Mouse (Mus musculus) macrophage (primary cell): ENCODE data around the gene F12. TPM values are rescaled to one million over a fixed set of nuclear protein-coding genes. Genes with fewer than 3 reads are reported as not detected.

ENCODE experiments used
- H3K27ac ChIP-seq: fragments of 350-480 bp; formaldehyde crosslinking; 2 replicates; pipeline ENCODE4 v1.9.0; 2021
- H3K36me3 ChIP-seq: fragments of 350-480 bp; formaldehyde crosslinking; 2 replicates; pipeline ENCODE4 v1.9.0; 2021; ENCODE audit errors: inconsistent target
- H3K4me3 ChIP-seq: fragments of 350-480 bp; formaldehyde crosslinking; 2 replicates; pipeline ENCODE4 v1.9.0; 2021; ENCODE audit errors: inconsistent target
- H3K79me2 ChIP-seq: fragments of 350-480 bp; formaldehyde crosslinking; 2 replicates; pipeline ENCODE4 v1.9.0; 2021; ENCODE audit errors: inconsistent target
- WGBS: methylation state at CpG from one replicate; pipeline ENCODE4 v1.1.7; 2026; ENCODE audit warnings: inconsistent platforms; ENCODE audit not compliant: missing documents; 5-methylcytosine and 5-hydroxymethylcytosine counted together
- polyA plus RNA-seq: library from polyadenylated mRNA; stranded (reverse); fragments of 250-400 nt; gene quantifications from 3 replicates; pipeline ENCODE4 v1.2.4, GENCODE M21; 2018; ENCODE audit warnings: inconsistent platforms

Gene F12
- polyA plus RNA-seq, 1 experiment from 2014 or later, result not detected

DNA sequence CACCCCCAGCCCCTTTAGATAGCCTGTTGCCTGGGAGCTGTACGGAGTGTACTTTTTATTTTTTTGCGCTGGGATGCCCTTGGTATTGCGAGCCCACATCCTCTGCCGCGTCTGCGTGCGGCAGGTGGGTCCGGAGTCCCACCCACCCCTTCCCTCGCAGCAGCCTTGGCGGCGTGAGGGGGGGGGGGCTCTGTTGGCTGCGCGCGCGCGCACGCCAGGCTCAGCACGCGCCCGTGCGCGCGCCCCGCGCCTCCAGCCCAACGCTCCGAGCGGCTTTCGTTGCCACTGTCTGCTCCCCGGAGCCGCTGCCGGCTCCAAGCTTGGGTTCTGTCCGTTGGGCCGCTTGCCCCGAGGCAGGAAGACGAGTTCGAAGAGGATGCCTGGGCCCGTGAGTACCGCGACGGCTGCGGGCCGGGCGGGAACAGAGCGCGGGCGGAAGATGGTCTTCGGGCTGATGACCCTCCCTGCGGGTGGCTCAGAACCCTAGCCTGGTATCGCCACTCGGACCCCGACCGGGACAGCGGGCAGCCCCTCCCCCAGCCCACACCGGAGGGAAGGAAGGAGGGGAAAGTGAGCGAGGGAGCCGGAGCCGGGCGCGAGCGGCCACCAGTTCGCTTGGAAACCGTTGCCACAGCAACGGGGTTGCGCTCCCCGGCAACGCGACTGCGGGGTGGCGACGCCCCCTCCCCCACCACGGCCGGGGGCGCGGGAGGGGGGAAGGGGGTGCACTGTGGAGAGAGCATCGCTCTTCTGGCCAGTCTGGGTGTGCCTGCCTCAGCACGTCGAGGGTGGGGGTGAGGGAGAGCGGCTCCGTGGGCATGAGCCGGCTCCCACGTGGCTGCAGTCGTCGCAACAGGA, 37.7 kb upstream of the F12 start, which contains the start of gene Prr7:
Prr7 (plus strand) TSS at position 241 of the 858 bp plus-strand sequence.
- 3% methylated on average over 81 of the region's 84 CpGs for WGBS
- Histone ChIP-seq H3K4me3 (no peak within 1 kb of the TSS), H3K79me2 (no peaks in the 10 kb centered on the region), H3K27ac (no peak within 1 kb of the TSS), H3K36me3 (peaks cover 11% of the 10 kb centered on the region; the same call in 1 of the 2 replicates)

DNA sequence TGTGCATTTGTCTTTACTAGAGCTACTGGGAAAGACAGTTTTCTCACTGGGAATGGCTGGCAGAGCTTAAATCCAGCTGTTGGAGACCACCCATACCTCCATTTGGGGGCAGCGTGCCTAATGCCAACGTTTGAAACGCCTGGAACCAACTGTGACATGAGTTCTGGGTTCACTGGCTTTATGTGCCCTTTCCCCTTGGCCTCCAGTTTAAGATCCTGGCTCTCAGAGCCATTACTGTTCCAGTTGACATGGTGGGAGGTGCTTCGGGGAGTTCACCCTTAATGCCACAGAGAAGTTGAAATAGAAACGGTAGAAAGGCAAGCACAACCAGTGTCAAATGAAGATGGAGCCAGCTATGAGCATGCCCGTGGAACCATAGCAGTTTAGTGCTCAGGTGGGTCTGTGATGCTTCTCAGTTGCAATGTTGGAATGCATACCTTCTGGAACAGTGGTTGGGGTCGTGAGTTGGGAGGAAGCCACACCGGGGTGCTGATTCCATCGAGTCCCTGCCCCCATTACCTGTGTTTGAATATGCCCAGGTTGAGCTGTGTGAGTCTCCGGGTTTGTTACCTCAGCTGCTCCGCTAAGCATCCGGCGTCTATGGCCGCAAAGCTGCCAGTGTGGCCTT, 36.9 kb upstream of the F12 start:
- 33% methylated on average over 14 of the region's 14 CpGs for WGBS
- no peak overlapping the region for H3K27ac ChIP-seq
- peaks cover 19% of the 10 kb centered on the region; the same call in 1 of the 2 replicates for H3K36me3 ChIP-seq
- no peaks in the 10 kb centered on the region for H3K79me2 ChIP-seq
- H3K4me3 ChIP-seq, result no peak overlapping the region

DNA sequence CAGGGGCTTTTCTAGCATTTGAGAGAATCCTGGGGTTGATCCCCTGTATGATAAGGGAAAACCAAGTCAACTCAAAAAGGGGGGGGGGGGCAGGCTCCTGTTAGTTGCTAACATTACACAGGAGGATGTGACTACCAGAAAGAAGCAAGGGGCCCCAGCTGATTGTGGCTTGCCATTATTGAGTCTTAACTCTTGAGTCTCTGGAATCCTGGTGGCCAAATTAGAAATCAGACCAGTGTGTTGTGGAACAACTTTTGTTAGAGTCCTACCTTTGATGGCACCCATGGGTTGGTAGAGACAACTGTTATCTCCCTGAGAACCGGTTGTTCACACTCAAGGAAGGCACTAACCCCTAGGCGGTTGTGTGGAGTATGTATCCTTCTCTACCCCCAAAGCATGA, 36.4 kb upstream of the F12 start:
- Histone ChIP-seq H3K79me2 (no peaks in the 10 kb centered on the region), H3K36me3 (peaks cover 20% of the 10 kb centered on the region; the same call in 1 of the 2 replicates), H3K27ac (no peak overlapping the region), H3K4me3 (no peak overlapping the region)
- 96% methylated on average over 2 of the region's 2 CpGs for WGBS

DNA sequence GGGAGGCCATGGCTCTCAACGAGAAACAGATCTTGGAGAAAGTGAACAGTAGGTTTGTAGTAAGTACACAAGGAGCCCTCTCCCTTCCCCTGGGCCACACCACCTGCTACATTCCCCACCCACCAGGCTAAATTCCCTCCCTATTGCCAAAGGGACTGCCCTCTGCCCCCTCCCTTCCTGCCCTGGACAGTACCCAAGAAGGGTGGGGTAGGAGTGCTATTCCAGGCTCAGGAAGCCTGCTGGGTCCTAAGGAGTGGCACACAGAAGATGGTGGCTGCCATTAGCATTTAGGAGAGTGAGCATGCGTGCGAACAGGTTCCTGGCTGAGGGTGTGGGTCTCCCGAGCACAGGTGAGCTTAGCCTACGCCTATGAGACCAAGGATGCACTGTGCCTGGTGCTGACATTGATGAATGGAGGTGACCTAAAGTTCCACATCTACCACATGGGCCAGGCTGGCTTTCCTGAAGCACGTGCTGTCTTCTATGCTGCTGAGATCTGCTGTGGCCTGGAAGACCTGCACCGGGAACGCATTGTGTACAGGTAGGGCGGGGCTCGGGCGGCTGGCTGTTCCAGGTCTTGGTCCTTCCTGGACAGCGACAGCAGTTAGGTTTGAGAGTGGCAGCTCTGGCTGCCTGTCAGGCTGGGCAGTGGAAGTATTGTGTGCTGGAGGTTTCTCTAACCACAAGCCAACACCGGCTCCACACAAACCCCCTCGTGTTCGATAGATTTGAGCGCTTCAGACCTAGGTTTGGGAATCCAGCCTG, 25.4 kb upstream of the F12 start:
- peaks cover 39% of the 10 kb centered on the region; the same call in 1 of the 2 replicates for H3K36me3 ChIP-seq
- 95% methylated on average over 14 of the region's 16 CpGs for WGBS
- no peak overlapping the region for H3K27ac ChIP-seq
- H3K4me3 ChIP-seq, result no peak overlapping the region
- peaks cover 17% of the 10 kb centered on the region; the same call in 1 of the 2 replicates for H3K79me2 ChIP-seq

DNA sequence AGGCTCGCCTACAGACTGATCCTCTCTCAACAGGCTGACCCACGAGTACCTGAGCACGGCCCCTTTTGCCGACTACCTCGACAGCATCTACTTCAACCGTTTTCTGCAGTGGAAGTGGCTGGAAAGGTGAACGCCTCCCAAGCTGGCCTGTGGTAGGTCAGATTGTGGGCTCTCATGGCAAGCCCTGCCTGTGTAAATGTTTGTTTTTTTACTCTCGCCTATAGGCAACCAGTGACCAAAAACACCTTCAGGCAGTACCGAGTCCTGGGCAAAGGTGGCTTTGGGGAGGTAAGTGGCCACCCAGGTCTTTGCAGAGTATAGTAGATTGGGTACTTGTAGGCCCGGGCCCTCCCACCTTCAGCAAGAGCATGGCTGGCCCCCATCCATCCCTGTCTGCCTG, 24.7 kb upstream of the F12 start:
- peaks cover 39% of the 10 kb centered on the region; the same call in 1 of the 2 replicates for H3K36me3 ChIP-seq

DNA sequence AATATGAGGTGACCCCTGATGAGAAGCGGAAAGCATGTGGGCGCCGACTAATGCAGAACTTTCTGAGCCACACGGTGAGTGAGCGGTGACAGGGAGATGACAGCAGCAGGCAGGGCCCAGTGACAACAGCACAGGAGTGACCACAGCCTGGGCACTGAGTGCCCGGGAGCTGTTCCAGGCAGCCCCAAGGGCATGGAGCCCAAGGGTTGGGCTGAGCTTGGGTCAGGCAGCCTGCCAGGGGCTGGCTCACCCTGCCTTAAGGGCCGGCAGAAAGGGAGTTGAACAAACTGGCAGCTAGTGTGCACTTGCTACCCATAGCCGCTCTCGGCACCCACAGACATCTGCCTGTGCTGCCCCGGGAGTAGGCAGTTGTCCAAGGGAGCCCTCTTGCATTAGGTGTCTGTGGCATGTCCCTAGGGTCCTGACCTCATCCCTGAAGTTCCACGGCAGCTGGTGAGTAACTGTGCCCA, 24.0 kb upstream of the F12 start:
- no peak overlapping the region for H3K4me3 ChIP-seq
- H3K79me2 ChIP-seq, result peaks cover 32% of the 10 kb centered on the region; the same call in 1 of the 2 replicates
- H3K36me3 ChIP-seq, result peaks cover 39% of the 10 kb centered on the region; the same call in 1 of the 2 replicates
- WGBS, result 92% methylated on average over 11 of the region's 11 CpGs
- no peak overlapping the region for H3K27ac ChIP-seq

More for the DNA sequence above, 24.7 kb upstream of the F12 start:
- 95% methylated on average over 10 of the region's 10 CpGs for WGBS
- peaks cover 24% of the 10 kb centered on the region; the same call in 1 of the 2 replicates for H3K79me2 ChIP-seq
- no peak overlapping the region for H3K27ac ChIP-seq
- H3K4me3 ChIP-seq, result no peak overlapping the region

DNA sequence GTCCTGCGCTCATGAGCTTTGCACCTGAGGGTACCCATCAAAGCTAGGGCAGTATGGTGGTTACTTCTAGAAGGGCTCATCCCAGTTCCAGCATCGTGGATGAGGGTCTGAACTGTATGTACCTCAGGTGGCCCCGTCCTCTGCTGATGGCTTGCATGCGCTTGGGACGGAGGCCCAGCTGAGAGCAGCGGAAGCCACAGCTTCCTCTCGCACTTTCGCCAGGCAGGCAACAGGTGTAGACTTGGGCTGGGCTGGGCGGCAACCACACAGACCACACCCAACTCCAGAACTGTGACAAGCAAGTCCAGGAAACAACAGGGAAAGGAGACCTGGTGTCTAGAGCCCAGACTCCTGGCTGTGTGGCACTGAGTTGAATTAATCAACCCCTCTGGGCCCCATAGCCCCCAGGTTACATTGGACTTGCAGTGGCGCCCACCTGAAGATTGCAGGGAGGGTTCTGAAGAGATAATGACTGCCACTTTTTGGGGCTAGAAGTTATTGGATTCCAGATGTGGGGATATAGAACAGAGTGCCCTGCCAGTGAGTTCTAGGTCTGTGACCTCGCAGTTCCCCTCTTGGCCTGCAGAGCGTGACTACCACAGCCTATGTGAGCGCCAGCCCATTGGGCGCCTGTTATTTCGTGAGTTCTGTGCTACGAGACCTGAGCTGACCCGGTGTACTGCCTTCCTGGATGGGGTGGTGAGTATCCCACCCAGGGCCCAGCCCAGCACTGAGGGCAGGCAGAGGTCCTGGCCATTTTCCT, 23.3 kb upstream of the F12 start:
- Histone ChIP-seq H3K79me2 (peaks cover 32% of the 10 kb centered on the region; the same call in 1 of the 2 replicates), H3K4me3 (no peak overlapping the region), H3K27ac (no peak overlapping the region), H3K36me3 (peaks cover 39% of the 10 kb centered on the region; the same call in 1 of the 2 replicates)
- WGBS, result 79% methylated on average over 17 of the region's 17 CpGs

DNA sequence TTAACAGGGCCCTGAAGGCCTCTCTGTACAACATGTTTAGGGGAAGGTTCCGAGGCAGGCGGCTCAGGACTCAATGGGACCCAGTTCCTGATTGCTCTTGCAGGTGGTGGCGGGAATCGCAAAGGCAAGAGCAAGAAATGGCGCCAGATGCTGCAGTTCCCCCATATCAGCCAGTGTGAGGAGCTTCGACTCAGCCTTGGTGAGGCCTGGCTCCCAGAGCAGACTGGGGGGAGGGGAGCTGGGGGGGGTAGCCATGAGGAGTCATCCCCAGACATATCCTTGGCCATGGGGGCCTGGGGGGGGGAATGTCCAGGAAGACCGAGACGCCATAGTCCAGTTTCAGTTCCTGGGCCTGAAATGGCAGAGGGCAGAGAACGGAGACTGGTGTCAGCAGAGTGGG, 22.6 kb upstream of the F12 start:
- 74% methylated on average over 7 of the region's 9 CpGs for WGBS
- Histone ChIP-seq H3K27ac (no peak overlapping the region), H3K79me2 (peaks cover 32% of the 10 kb centered on the region; the same call in 1 of the 2 replicates), H3K4me3 (no peak overlapping the region), H3K36me3 (peaks cover 35% of the 10 kb centered on the region; the same call in 1 of the 2 replicates)

DNA sequence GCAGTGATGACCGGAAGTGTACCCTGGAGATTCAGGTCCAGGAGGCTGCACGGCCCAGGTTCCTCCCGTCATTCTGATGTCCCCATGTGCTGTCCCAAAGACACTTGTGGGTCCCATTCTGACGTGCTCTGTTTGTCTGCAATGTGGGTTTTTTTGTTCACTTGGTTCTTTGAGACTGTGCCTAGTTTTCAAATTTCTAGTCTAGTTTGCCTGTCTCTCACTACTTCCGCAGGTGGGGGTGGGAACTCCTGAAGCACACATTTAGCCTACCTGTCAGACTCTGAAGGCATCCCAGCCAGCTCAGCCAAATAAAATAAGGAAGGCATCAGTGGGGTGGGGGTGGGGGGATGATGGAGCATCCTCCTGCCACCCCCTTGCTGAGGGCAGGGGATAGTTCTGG, 21.5 kb upstream of the F12 start:
- no peak overlapping the region for H3K4me3 ChIP-seq
- WGBS, result 80% methylated on average over 5 of the region's 5 CpGs
- H3K27ac ChIP-seq, result no peak overlapping the region
- H3K36me3 ChIP-seq, result peaks cover 26% of the 10 kb centered on the region; the same call in 1 of the 2 replicates
- peaks cover 32% of the 10 kb centered on the region; the same call in 1 of the 2 replicates for H3K79me2 ChIP-seq

DNA sequence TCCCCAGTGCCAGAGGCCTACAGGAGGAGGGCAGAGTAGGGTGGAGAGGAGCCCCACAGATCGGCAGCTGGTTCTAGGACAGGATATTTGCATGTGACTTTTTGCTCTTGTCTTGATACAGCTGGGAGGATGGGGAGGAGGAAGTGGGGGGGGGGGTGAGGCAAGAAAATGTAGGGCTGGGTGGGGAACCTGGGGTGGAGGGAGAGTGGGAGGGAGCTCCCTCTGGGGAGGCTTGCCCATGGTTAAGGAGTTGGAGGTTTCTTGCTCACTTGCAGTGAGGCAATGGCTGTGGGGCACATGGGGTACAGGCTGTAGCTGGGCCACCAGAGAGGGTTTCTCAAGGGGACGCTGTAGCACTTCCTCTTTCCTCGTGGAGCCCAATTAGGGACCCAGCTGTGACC, 20.9 kb upstream of the F12 start:
- Histone ChIP-seq H3K4me3 (no peak overlapping the region), H3K79me2 (peaks cover 32% of the 10 kb centered on the region; the same call in 1 of the 2 replicates), H3K36me3 (peaks cover 20% of the 10 kb centered on the region; the same call in 1 of the 2 replicates), H3K27ac (no peak overlapping the region)
- WGBS, result 5% methylated on average over 3 of the region's 3 CpGs

DNA sequence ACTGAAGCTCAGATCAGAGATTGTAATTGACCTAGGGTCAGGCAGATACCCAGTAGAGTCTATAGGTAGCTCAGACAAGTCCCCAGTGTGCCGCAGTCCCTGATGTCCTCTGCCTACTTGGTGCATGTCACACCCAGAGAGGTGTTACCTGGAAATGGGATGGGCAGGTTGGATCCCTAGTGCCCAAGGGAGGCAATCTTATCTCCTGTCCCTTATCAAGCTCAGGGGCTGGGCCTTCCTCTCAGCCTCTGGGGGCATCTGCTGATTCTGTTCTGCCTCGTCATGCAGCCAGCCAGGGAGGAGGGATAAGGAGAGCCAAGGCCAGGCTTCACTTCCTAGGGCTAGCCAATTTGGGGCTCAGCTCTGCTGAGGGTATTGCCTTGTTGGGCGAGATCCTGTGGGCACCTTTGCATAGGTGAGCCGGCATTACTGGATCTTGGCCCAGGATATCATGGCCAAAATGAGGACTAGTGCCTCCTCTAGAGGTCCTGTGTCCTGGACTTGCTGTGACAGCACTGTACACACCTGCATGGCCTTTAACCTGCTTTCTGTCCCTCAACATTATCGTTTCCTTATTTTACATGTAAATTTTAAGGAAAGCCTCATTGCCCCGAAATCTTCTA, 20.0 kb upstream of the F12 start:
- no peak overlapping the region for H3K4me3 ChIP-seq
- peaks cover 10% of the 10 kb centered on the region; the same call in 1 of the 2 replicates for H3K36me3 ChIP-seq
- WGBS, result 75% methylated on average over 6 of the region's 6 CpGs
- peaks cover 32% of the 10 kb centered on the region; the same call in 1 of the 2 replicates for H3K79me2 ChIP-seq
- H3K27ac ChIP-seq, result no peak overlapping the region

DNA sequence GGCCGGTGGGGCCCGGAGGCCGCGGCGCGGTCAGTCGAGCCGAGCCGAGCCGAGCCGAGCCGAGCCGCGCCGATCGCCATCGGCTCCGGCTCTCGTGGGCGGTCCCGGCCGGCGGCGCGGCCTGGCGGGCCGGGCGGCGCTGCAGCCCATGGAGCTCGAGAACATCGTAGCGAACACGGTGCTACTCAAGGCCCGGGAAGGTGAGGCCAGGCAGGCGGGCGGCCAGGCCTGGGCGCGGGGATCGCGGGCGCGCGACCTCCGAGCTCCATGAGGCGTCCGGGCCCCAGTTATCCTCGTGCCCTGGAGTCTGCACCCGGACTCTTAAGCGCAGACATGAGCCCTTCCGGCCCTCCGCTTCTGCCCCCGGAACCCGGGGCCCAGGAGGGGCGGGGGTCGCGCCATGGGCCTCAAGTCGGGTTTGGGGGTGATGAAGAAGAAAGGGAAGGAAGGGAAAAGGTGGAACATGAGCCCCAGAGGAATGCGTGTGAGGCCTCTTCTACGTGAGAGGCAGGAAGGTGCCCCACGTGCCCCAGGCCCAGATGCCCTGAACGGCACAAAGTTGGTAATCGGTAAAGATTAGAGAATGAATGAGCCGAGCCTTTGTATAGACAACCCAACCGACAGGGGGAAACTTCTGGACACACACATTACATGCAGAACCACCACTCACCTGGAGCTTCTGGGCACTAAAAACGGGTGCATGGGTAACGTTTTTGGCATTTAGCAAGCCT, 18.9 kb upstream of the F12 start:
- 1% methylated on average over 66 of the region's 66 CpGs for WGBS
- H3K36me3 ChIP-seq, result no peaks in the 10 kb centered on the region; the same call in 1 of the 2 replicates
- peak overlapping the region; percentile 48 for H3K4me3 ChIP-seq
- peaks cover 32% of the 10 kb centered on the region; the same call in 1 of the 2 replicates for H3K79me2 ChIP-seq
- H3K27ac ChIP-seq, result no peak overlapping the region
